In the genomic region with DNA sequence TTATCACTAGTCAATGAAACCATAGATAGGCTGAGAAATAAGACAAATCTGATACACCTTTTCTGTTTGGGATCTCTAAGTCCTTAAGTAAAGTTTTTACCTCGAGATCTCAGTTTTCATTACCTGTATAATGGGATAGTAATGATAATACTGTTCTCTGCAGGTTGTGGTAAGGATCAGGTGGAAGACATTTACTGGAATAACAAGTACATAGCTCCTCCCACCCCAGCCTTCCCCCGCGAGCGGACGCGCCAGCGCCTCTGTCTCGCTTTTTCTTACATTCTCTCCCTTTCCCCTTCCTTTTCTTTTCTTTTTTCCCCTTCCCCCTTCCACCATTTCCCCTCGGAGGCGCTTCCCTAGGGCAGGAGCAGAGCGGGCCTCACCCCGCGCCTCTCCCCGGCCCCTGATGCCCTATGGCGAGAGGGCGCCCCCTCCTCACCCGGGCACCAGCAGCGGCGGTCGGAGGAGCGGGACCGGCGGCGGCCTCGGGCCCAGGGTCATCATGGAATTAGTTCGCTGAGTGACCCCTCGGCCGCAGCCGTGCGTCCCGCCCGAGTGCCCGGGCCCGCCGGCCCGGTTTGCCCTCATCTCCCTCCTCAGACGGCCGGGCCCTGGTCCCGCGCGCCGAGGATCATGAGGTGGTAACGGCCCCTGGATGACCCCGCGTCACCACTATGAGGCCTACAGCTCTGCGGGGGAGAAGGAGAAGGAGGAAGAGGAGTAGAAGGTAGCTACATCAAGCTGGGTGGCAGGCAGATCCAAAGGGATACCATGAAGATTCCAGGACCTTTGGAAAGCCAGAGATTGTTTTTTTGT, we compare ENCODE assay signal across 7 mouse cellular contexts.
A peak's percentile ranks its signal among the peaks of the same experiment; 100 is the strongest.
DNase-seq lines count a peak whose midpoint lies in the region; ATAC-seq lines count a peak whose summit lies in the region.

No protein-coding gene starts in this region.

- no peak overlapping the region for H3K27ac ChIP-seq in embryonic facial prominence, embryonic 13.5 days
- H3K27ac ChIP-seq in intestine, embryonic 14.5 days (ENCODE audit: low read depth), result no peak overlapping the region
- H3K27ac ChIP-seq in neural tube, embryonic 12.5 days, result no peak overlapping the region

- H3K4me1 ChIP-seq in embryonic facial prominence, embryonic 13.5 days, result no peaks in the 10 kb centered on the region
- no peaks in the 10 kb centered on the region for H3K4me1 ChIP-seq in intestine, embryonic 14.5 days (replicated peaks; ENCODE audit: control insufficient read depth, insufficient read depth, low read length)
- no peaks in the 10 kb centered on the region for H3K4me1 ChIP-seq in neural tube, embryonic 12.5 days

- ATAC-seq in embryonic facial prominence, embryonic 13.5 days (ENCODE audit: insufficient number of reproducible peaks, insufficient read depth, low FRiP score, low TSS enrichment, low read depth), result no peak
- ATAC-seq in intestine, embryonic 14.5 days (replicated peaks; ENCODE audit: low FRiP score, low TSS enrichment, low read depth), result no peak
- peak; percentile 63; the same call in 1 of the 2 replicates for ATAC-seq in neural tube, embryonic 12.5 days (ENCODE audit: low FRiP score, low read depth)
- ATAC-seq in erythroblast, adult 5-6 weeks (replicated peaks; ENCODE audit: low FRiP score, poor library complexity, severe bottlenecking), result no peak

- no peaks in the 10 kb centered on the region for H3K9me3 ChIP-seq in embryonic facial prominence, embryonic 13.5 days
- H3K9me3 ChIP-seq in intestine, embryonic 14.5 days (ENCODE audit: control insufficient read depth, low read length), result no peaks in the 10 kb centered on the region
- H3K9me3 ChIP-seq in neural tube, embryonic 12.5 days, result no peaks in the 10 kb centered on the region

- DNase-seq in kidney, postnatal 10 days, result peak; percentile 6
- no peak for DNase-seq in kidney, postnatal 14 days
- DNase-seq in intestine, embryonic 14.5 days (ENCODE audit: low spot score), result peak; percentile 53
- no peak for DNase-seq in spleen, adult 18-20 months

- WGBS in embryonic facial prominence, embryonic 13.5 days, result 2% methylated on average over 46 of the region's 46 CpGs
- 5% methylated on average over 45 of the region's 46 CpGs for WGBS in intestine, embryonic 14.5 days
- 4% methylated on average over 45 of the region's 46 CpGs for WGBS in neural tube, embryonic 12.5 days

- H3K36me3 ChIP-seq in embryonic facial prominence, embryonic 13.5 days, result no peaks in the 10 kb centered on the region
- no peaks in the 10 kb centered on the region for H3K36me3 ChIP-seq in intestine, embryonic 14.5 days (ENCODE audit: control insufficient read depth, insufficient read depth, low read length)
- no peaks in the 10 kb centered on the region for H3K36me3 ChIP-seq in neural tube, embryonic 12.5 days

- H3K4me2 ChIP-seq in embryonic facial prominence, embryonic 13.5 days, result peak overlapping the region; percentile 74
- H3K4me2 ChIP-seq in intestine, embryonic 14.5 days (ENCODE audit: low read length), result peak overlapping the region; percentile 53
- peak overlapping the region; percentile 80 for H3K4me2 ChIP-seq in neural tube, embryonic 12.5 days (replicated peaks)

- peak overlapping the region; percentile 61 for H3K9ac ChIP-seq in embryonic facial prominence, embryonic 13.5 days
- peak overlapping the region; percentile 32; the same call in 1 of the 2 replicates for H3K9ac ChIP-seq in intestine, embryonic 14.5 days (ENCODE audit: low read length)
- H3K9ac ChIP-seq in neural tube, embryonic 12.5 days, result peak overlapping the region; percentile 51

- H3K27me3 ChIP-seq in embryonic facial prominence, embryonic 13.5 days, result no peaks in the 10 kb centered on the region
- 0 out of 2 replicates have a peak, but pooled peaks cover 4% of the 10 kb centered on the region for H3K27me3 ChIP-seq in intestine, embryonic 14.5 days (replicated peaks; ENCODE audit: control insufficient read depth, insufficient read depth, low read length)
- no peaks in the 10 kb centered on the region for H3K27me3 ChIP-seq in neural tube, embryonic 12.5 days (replicated peaks)

- peak overlapping the region; percentile 46 for H3K4me3 ChIP-seq in embryonic facial prominence, embryonic 13.5 days
- H3K4me3 ChIP-seq in intestine, embryonic 14.5 days (ENCODE audit: low read depth, low read length), result peak overlapping the region; percentile 29
- H3K4me3 ChIP-seq in neural tube, embryonic 12.5 days, result peak overlapping the region; percentile 46

Comparison
In these comparisons a context has a peak if more than half of its experiments do, and no peak if none do; other contexts are left out.
1. DNase-seq: peak in kidney, postnatal 10 days (single experiment) and intestine, embryonic 14.5 days (single experiment); none in kidney, postnatal 14 days (single experiment) and spleen, adult 18-20 months (0 of 2).
2. Peak in every context shown above with its lines, with median percentiles within 50 percentile points of each other: H3K4me2 ChIP-seq, H3K4me3 ChIP-seq and H3K9ac ChIP-seq.